Mouse (Mus musculus) kidney, adult 2 months (tissue): ENCODE results near the gene Atp5d.

Source experiments
- CTCF ChIP-seq: fragments of 200-500 bp; conservative IDR thresholded peaks from 2 replicates; pipeline ENCODE4 v1.5.1; 2011; ENCODE audit warnings: low read depth, mild to moderate bottlenecking, control low read depth, low read length, moderate library complexity, mixed read lengths; ENCODE audit not compliant: insufficient read depth, insufficient read length
- POLR2A ChIP-seq: fragments of 200-500 bp; IDR thresholded peaks from one replicate; pipeline ENCODE4 v1.6.1; 2011; ENCODE audit warnings: low read depth, low read length, control low read depth

GRCm38 (mm10) chr10:80131952-80132350, 6.5 kb upstream of the Atp5d start:
- TF ChIP-seq CTCF (no peak), POLR2A (no peak)
